Mouse (Mus musculus) gastrocnemius, adult 8-10 months (tissue): ENCODE measurements at regions not wholly inside any gene's neighbourhood (a gene's known extent, or its start where the extent isn't known, plus 50 kb on each side); places are given as distances from the start of the nearest gene placed in this dataset.

Experiments
- DNase-seq, 2 experiments: peaks; one replicate each; pipeline ENCODE4 v3.0.0; 2022; ENCODE audit warnings: low spot score in 2 of 2

- no peak for DNase-seq
These were observed 363.4 kb upstream of the Rack1 start for GRCm38 (mm10) chr11:48436712-48437111.

GRCm38 (mm10) chr11:48431316-48431715 lies 368.8 kb upstream of the Rack1 start:
- no peak for DNase-seq

- no peak for DNase-seq
These were observed 372.7 kb upstream of the Rack1 start for GRCm38 (mm10) chr11:48427423-48427822.

GRCm38 (mm10) chr11:48426446-48426845 lies 373.7 kb upstream of the Rack1 start:
- no peak for DNase-seq

GRCm38 (mm10) chr11:48418066-48418756 lies 381.9 kb upstream of the Rack1 start:
- DNase-seq = no peak

GRCm38 (mm10) chr11:48417615-48418014 lies 382.5 kb upstream of the Rack1 start:
- no peak for DNase-seq

- DNase-seq = no peak
These were observed 402.1 kb upstream of the Rack1 start for GRCm38 (mm10) chr11:48398032-48398431.

- DNase-seq = no peak
These were observed 392.7 kb upstream of the Sgcd start for GRCm38 (mm10) chr11:48381489-48381888.

- no peak for DNase-seq
These were observed 389.3 kb upstream of the Sgcd start for GRCm38 (mm10) chr11:48378044-48378443.

GRCm38 (mm10) chr11:48377269-48377668 lies 388.5 kb upstream of the Sgcd start:
- no peak for DNase-seq

- no peak for DNase-seq
These were observed 362.7 kb upstream of the Sgcd start for GRCm38 (mm10) chr11:48351349-48352023.

GRCm38 (mm10) chr11:48314500-48314899 lies 325.7 kb upstream of the Sgcd start:
- DNase-seq = no peak

GRCm38 (mm10) chr11:48295370-48295769 lies 306.6 kb upstream of the Sgcd start:
- no peak for DNase-seq

- DNase-seq = no peak
These were observed 273.7 kb upstream of the Sgcd start for GRCm38 (mm10) chr11:48262492-48262891.

GRCm38 (mm10) chr11:48261089-48261488 lies 272.3 kb upstream of the Sgcd start:
- DNase-seq = no peak

GRCm38 (mm10) chr11:48250678-48251317 lies 262.0 kb upstream of the Sgcd start:
- DNase-seq = no peak

GRCm38 (mm10) chr11:48249315-48249714 lies 260.5 kb upstream of the Sgcd start:
- DNase-seq = no peak

GRCm38 (mm10) chr11:48221156-48221555 lies 232.4 kb upstream of the Sgcd start:
- DNase-seq = no peak

- no peak for DNase-seq
These were observed 230.4 kb upstream of the Sgcd start for GRCm38 (mm10) chr11:48219157-48219556.

- DNase-seq = no peak
These were observed 228.0 kb upstream of the Sgcd start for GRCm38 (mm10) chr11:48216762-48217161.

- DNase-seq = no peak
These were observed 197.8 kb upstream of the Sgcd start for GRCm38 (mm10) chr11:48186604-48187003.

GRCm38 (mm10) chr11:48178943-48179342 lies 190.2 kb upstream of the Sgcd start:
- no peak for DNase-seq

GRCm38 (mm10) chr11:48178174-48178573 lies 189.4 kb upstream of the Sgcd start:
- DNase-seq = no peak
